Mouse (Mus musculus) splenic B cell, adult 2 months (primary cell): ENCODE results near the gene Dmkn.

Source experiments
- DNase-seq: peaks from one replicate; pipeline ENCODE4 v3.0.0-alpha.2; 2011; ENCODE audit warnings: low read depth, low spot score
- H3K27me3 ChIP-seq: 2 replicates; pipeline ENCODE4 v1.6.1; 2012; ENCODE audit warnings: mild to moderate bottlenecking, low read length, moderate library complexity, mixed read lengths; ENCODE audit not compliant: control insufficient read depth, poor library complexity, insufficient read depth, severe bottlenecking
- H3K36me3 ChIP-seq: 2 replicates; pipeline ENCODE4 v1.6.1; 2012; ENCODE audit warnings: mild to moderate bottlenecking, low read length, moderate library complexity, mixed read lengths; ENCODE audit not compliant: control insufficient read depth, poor library complexity, insufficient read depth, severe bottlenecking

Gene Dmkn

GRCm38 (mm10) chr7:30785154-30785553 is 21.6 kb downstream of the Dmkn start:
- H3K27me3 ChIP-seq = no peaks in the 10 kb centered on the region
- no peaks in the 10 kb centered on the region for H3K36me3 ChIP-seq
- no peak for DNase-seq

GRCm38 (mm10) chr7:30785721-30786546 is 22.4 kb downstream of the Dmkn start:
- DNase-seq = no peak
- no peaks in the 10 kb centered on the region for H3K27me3 ChIP-seq
- H3K36me3 ChIP-seq = no peaks in the 10 kb centered on the region

GRCm38 (mm10) chr7:30787377-30788022 is 23.9 kb downstream of the Dmkn start, which contains the start of gene Krtdap:
Gene Krtdap, plus strand, starts transcription at chr7:30787896.
- DNase-seq = no peak
- Histone ChIP-seq H3K36me3 (no peaks in the 10 kb centered on the region), H3K27me3 (no peaks in the 10 kb centered on the region)

GRCm38 (mm10) chr7:30790141-30790540 is 26.6 kb downstream of the Dmkn start:
- H3K27me3 ChIP-seq = no peaks in the 10 kb centered on the region
- H3K36me3 ChIP-seq = no peaks in the 10 kb centered on the region
- DNase-seq = no peak

- Histone ChIP-seq H3K36me3 (no peaks in the 10 kb centered on the region), H3K27me3 (no peaks in the 10 kb centered on the region)
- no peak for DNase-seq
Observed at GRCm38 (mm10) chr7:30791921-30792320, 28.4 kb downstream of the Dmkn start.

- peak; percentile 20 for DNase-seq
- H3K27me3 ChIP-seq = no peaks in the 10 kb centered on the region
- H3K36me3 ChIP-seq = no peaks in the 10 kb centered on the region
Observed at GRCm38 (mm10) chr7:30794921-30795320, 31.4 kb downstream of the Dmkn start.

GRCm38 (mm10) chr7:30796790-30797189 is 33.2 kb downstream of the Dmkn start:
- DNase-seq = no peak
- no peaks in the 10 kb centered on the region for H3K27me3 ChIP-seq
- H3K36me3 ChIP-seq = no peaks in the 10 kb centered on the region

- no peaks in the 10 kb centered on the region for H3K27me3 ChIP-seq
- peak; percentile 32 for DNase-seq
- H3K36me3 ChIP-seq = no peaks in the 10 kb centered on the region
Observed at GRCm38 (mm10) chr7:30800653-30801052, 37.1 kb downstream of the Dmkn start.

- Histone ChIP-seq H3K27me3 (no peaks in the 10 kb centered on the region), H3K36me3 (no peaks in the 10 kb centered on the region)
- DNase-seq = no peak
Observed at GRCm38 (mm10) chr7:30803256-30803655, 39.7 kb downstream of the Dmkn start.

- no peaks in the 10 kb centered on the region for H3K27me3 ChIP-seq
- DNase-seq = no peak
- no peaks in the 10 kb centered on the region for H3K36me3 ChIP-seq
Observed at GRCm38 (mm10) chr7:30804026-30804715, 40.6 kb downstream of the Dmkn start.

GRCm38 (mm10) chr7:30805924-30806323 is 42.4 kb downstream of the Dmkn start:
- no peaks in the 10 kb centered on the region for H3K27me3 ChIP-seq
- DNase-seq = peak; percentile 91

GRCm38 (mm10) chr7:30810319-30810718 is 46.8 kb downstream of the Dmkn start:
- DNase-seq = peak; percentile 72
- H3K27me3 ChIP-seq = no peaks in the 10 kb centered on the region
- H3K36me3 ChIP-seq = no peaks in the 10 kb centered on the region

More at GRCm38 (mm10) chr7:30805924-30806323, 42.4 kb downstream of the Dmkn start:
- H3K36me3 ChIP-seq = no peaks in the 10 kb centered on the region

GRCm38 (mm10) chr7:30811757-30812290 is 48.3 kb downstream of the Dmkn start:
- no peak for DNase-seq
- Histone ChIP-seq H3K36me3 (no peaks in the 10 kb centered on the region), H3K27me3 (no peaks in the 10 kb centered on the region)

GRCm38 (mm10) chr7:30812291-30812807 is 48.8 kb downstream of the Dmkn start:
- Histone ChIP-seq H3K36me3 (no peaks in the 10 kb centered on the region), H3K27me3 (no peaks in the 10 kb centered on the region)
- DNase-seq = peak; percentile 17
